Comparison of ENCODE assay signal across 18 mouse cellular contexts in the genomic region with DNA sequence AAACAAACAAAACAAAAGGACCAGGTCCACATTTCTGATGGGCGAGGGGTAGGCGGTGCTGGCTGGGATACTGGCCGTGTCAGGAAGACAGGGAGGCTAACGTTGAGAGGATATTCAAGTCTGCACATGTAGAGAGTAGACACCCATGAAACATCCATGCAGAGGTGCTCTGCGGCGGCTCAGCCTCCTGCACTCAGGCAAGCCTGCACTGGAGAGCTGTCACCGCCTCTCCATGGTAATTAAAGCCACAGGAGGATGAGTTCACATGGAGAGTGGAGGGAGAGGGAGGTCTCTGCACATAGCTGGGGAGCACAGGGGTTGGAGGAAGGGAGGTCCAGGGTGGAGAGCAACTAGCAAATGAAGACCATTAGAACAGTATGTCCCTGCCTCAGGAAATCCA.
"Had no signal": no experiment of that assay in that cellular context is flagged by ENCODE, and none has a peak within 500 bp of the region (broad histone marks: within the 10 kb centered on the region; RNA-seq: fewer than 3 reads in every experiment).

No protein-coding gene starts in this region.

- ATAC-seq: midbrain, embryonic 16.5 days had no signal

- DNase-seq: lung, embryonic 14.5 days; lung, postnatal 10 days; lung, postnatal 4 days; midbrain, embryonic 14.5 days; retina, postnatal 1 day; right cerebral cortex, adult 18-20 months; right cerebral cortex, postnatal 25 days; right cerebral cortex, postnatal 4 days; spleen, adult 18-20 months; thymus, adult 18-20 months; thymus, postnatal 14 days; thymus, postnatal 36 days had no signal

- H3K4me1 ChIP-seq: neural tube, embryonic 13.5 days; neural tube, embryonic 15.5 days had no signal

- H3K4me2 ChIP-seq: lung, embryonic 14.5 days; midbrain, embryonic 12.5 days; neural tube, embryonic 13.5 days; neural tube, embryonic 15.5 days had no signal

- H3K9ac ChIP-seq: lung, embryonic 14.5 days; midbrain, embryonic 12.5 days; neural tube, embryonic 13.5 days; neural tube, embryonic 15.5 days had no signal

- H3K9me3 ChIP-seq: midbrain, embryonic 10.5 days; midbrain, embryonic 12.5 days; neural tube, embryonic 13.5 days; neural tube, embryonic 15.5 days had no signal

- H3K4me3 ChIP-seq: midbrain, embryonic 10.5 days; midbrain, embryonic 12.5 days; myocyte; neural tube, embryonic 13.5 days; neural tube, embryonic 15.5 days had no signal

- H3K36me3 ChIP-seq: midbrain, embryonic 10.5 days; midbrain, embryonic 12.5 days; neural tube, embryonic 13.5 days; neural tube, embryonic 15.5 days had no signal

- H3K27ac ChIP-seq: midbrain, embryonic 10.5 days; midbrain, embryonic 12.5 days; neural tube, embryonic 13.5 days; neural tube, embryonic 15.5 days had no signal
